Mouse (Mus musculus) right cerebral cortex, postnatal 36 days (tissue): Measurements from ENCODE around the gene Chuk.

Experiments used
- DNase-seq, 2 experiments: peaks; one replicate each; pipeline ENCODE4 v3.0.0; 2022; ENCODE audit warnings: low spot score in 2 of 2, mixed read lengths in 1 of 2

Gene Chuk

DNA sequence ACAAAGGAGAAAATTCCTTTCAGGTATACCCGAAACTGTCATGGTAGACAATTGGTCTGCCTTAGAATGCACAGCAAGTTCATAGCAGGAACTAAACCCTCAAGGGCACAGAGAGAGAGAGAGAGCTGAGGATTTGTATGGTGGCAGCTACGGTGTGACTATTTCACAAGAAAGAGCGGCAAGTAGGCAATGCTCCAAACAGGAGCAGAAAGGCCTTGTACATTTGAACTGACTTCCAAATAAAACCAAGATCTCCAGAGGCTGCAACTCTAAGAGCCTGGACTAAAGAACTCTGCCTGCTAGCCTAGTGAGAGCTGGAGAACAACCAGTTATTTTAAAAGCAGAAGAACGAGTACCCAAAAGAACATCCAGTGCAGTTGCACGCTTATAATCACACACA is 65.2 kb downstream of the Chuk start:
- no peak for DNase-seq

DNA sequence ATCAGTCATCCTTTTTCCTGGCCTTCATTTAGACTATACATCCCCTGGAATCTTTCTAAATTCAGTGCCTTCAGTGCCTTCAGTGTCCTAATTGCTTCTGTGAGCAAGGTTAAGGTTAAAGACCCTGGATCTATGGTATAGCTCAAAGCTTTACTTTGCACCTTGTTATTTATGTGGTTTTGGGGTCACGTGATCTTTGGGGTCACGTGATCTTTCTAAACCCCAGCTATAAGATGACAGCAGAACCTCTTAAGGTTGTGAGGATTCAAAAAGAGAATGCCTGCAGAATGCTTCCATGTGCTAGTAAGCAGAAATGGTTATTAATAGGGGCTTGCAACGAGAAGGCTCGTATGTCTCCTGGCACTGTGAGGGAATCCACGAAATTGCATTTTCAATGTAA is 73.9 kb downstream of the Chuk start:
- no peak for DNase-seq

DNA sequence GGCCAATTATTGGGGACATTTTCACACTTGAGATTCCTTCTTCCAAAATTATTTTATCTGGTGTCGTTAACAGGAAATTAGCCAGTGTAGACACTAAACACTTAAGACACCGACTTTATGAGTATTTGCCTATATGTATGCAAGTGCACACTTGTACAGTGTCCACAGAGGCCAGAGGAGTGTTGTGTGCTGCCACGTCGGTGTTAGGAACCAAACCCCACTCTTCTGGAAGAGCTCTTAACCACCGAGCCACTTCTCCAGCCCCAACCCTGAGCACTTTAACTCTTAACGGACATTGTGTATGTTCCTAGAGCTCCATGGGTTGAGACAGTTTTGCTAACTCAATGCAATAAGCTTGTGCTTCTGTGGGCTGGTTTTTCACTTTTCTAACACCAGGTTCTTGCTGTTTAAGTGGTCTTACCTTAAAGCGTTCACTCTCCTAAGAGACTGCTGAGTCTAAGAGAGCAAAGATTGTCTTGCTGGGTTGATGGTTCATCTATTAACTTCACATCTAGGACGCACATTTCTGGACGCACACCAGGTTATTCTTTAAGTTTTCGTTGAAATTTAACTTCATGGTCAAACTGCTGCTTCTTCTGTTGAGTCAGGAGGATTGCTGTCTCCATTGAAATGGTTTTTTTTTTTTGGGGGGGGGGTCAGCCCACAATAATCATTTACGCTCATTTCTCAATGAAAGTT is 75.1 kb downstream of the Chuk start:
- no peak for DNase-seq

DNA sequence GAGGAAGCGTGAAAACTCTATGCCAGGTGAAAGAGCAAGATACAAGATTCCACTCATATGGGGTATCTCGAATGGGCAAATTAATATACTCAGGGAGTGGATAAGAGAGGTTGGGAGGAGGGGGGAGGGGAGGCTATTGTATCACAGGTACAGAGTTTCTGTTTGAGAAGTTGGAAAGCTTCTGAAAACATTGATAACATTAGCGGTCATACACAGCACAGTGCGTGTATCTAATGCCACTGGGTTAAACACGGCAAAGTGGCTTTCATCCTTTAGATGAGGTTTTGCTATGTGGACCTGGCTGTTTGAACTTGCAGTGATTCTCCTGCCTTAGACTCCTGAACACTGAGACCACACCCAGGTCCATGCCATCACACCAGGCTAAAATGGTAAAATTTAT is 77.3 kb downstream of the Chuk start:
- no peak for DNase-seq

DNA sequence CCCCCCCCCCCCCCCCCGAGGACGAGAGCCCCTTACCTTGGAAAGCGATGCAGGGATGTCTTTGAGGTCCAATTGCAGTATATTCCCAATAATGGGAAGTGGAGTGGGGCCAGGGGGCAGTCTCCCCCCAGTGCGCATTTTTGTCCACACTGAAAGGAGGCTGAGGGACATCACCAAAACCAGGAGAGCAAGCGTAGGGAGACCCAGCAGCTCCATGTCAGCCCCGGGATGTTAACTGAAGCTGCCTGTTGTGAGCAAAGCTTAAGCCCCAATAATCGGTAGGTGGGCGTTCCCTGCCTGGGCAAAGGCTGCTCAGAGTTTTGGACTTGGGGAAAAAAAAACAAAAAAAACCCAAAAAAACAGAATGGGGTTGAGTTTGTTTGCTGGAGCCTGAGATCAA is 78.3 kb downstream of the Chuk start, which contains the start of gene Cyp2c23:
Gene Cyp2c23, minus strand, starts transcription at position 237 of the 400 bp plus-strand sequence.
- no peak for DNase-seq

GRCm38 (mm10) chr19:44026956-44027530 is 80.2 kb downstream of the Chuk start:
- no peak for DNase-seq

DNA sequence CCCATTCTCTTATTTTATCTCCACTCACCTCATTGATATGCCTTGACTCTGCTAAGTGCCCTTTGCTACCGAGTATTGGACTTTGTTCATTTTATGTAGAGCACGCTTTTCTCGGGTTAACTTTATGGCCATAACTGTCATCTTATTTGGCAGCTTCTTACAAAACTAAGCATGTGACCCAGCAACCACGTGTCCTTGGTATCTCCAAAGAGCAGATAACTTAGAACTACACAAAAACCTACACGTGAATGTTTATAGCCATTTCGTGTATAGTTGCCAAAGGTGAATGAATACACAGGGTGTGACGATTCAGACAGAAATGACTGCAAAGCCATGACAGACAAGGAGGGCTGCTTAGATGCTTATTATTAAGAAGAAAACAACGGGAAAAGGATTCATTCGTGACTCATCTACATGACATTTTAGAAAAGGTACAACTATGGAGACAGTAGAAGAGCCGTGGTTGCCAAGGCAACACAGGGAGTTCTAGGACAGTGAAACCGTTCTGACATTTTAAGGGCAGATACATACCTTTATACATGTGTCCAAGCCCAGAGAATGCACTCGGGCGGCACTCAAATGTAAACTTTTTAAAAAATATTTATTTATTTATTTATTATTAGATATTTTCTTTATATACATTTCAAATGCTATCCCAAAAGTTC is 82.2 kb downstream of the Chuk start:
- DNase-seq = no peak
